Mouse (Mus musculus): ENCODE data around the gene Gucd1. TPM values are rescaled to one million over a fixed set of nuclear protein-coding genes. Genes with fewer than 3 reads are reported as not detected.
A peak's percentile ranks its signal among the peaks of the same experiment; 100 is the strongest.

Gucd1 gene
- polyA plus RNA-seq, 1 experiment from 2014 or later, result 21.1 TPM

DNA sequence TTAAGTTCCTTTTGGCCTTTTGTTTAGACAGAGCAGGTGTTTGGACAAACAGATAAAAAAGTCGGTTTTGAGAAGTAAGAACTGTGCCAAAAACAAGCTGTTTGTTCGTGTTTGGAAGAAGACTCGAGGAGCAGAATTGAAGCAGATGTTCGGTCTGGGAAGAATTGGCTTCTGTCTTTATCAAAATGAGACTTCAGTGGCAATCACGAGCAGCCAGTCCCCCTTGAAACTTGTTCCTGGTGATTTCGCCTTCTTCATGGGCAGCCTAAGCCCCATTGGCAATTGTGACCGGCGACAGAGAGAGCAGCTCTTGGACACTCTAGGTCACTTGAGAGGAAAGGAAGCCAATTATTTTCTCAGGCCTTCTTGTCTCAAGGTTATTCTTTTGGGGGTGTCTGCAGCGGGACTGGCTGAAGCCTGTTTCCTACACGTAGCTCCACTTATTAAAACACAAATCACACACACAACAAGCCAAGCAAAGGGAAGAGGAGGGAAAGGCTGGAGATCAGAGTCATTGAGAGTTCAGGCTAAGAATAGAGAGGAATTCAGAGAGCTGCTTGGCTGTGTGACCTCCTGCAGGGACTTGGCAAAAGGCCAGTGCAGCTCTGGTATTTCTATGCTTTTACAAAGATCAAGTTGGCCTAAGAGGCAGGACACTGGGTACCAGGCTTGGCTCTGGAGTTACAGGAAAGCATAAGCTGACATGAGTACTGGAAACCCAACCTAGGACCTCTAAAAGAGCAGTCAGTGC is 66.6 kb downstream of the Gucd1 start:
- Histone ChIP-seq H3K4me1 (peaks cover 12% of the 10 kb centered on the region), H3K4me3 (no peak overlapping the region), H3K9me3 (replicated peaks) (no peaks in the 10 kb centered on the region), H3K27me3 (no peaks in the 10 kb centered on the region), H3K27ac (peak overlapping the region; percentile 32; the same call in 1 of the 2 replicates), H3K9ac (no peak overlapping the region), H3K36me3 (ENCODE audit: poor library complexity, severe bottlenecking) (no peaks in the 10 kb centered on the region), H3K4me2 (no peak overlapping the region)
- ATAC-seq, result peak; percentile 55; the same call in 1 of the 2 replicates
- WGBS, result 25% methylated on average over 10 of the region's 10 CpGs

DNA sequence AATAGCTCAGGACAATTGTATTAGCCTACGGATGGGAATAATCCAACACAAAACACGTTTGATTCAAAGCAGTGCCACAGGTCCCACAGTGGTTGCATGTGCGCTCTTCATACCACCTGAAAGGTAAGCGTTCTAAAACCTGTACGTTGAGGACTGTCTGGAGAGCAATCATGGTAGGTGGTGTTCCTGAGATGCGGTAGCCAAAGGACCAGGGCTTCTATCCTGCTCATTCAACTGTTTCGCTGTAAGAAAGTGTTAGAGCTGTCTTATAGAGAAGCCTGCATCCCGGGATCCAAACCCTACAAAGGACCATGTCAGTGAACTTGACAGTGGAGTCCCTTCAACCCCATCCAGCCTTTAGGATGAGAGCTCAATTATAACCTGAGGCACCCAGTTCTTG is 67.4 kb downstream of the Gucd1 start:
- Histone ChIP-seq H3K4me3 (no peak overlapping the region), H3K4me2 (no peak overlapping the region), H3K36me3 (ENCODE audit: poor library complexity, severe bottlenecking) (no peaks in the 10 kb centered on the region), H3K27me3 (no peaks in the 10 kb centered on the region), H3K9ac (no peak overlapping the region), H3K4me1 (peaks cover 12% of the 10 kb centered on the region), H3K27ac (no peak overlapping the region), H3K9me3 (replicated peaks) (no peaks in the 10 kb centered on the region)
- no peak for ATAC-seq
- 88% methylated on average over 8 of the region's 8 CpGs for WGBS

DNA sequence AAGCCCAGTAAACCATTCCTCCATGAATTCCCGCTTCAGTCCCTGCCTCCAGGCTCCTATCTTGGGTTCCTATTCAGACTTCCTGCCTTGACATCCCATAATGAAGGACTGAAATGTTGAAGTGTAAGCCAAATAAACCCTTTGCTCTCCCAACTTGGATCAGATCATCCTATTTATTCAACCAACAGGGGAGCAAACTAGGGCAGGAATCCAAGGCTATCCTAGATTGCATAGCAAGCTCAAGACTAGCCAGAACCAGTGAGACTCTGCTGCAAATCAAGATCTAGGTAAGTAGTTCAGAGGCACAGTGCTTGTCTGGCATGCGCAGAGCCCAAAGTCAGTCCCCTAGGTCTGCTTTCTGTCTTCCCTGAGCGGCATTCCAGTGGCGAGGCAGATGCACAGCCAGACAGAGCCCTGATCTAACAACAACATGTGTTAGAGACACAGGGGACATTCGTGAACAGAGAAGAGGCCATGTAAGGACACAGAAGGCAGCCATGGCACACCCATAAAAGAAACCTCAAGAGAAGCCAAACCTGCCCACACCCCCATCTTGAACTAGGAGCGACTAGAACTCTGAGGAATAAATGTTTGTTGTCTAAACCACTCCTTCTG is 68.9 kb downstream of the Gucd1 start:
- WGBS, result 90% methylated on average over 6 of the region's 6 CpGs
- no peak overlapping the region for H3K4me3 ChIP-seq
- H3K9ac ChIP-seq, result no peak overlapping the region
- no peak overlapping the region for H3K27ac ChIP-seq
- no peaks in the 10 kb centered on the region for H3K9me3 ChIP-seq (replicated peaks)
- ATAC-seq, result no peak
- no peaks in the 10 kb centered on the region for H3K27me3 ChIP-seq
- no peaks in the 10 kb centered on the region for H3K36me3 ChIP-seq (ENCODE audit: poor library complexity, severe bottlenecking)
- peaks cover 24% of the 10 kb centered on the region for H3K4me1 ChIP-seq
- no peak overlapping the region for H3K4me2 ChIP-seq

GRCm38 (mm10) chr10:75447489-75447888 is 70.3 kb downstream of the Gucd1 start:
- Histone ChIP-seq H3K27me3 (no peaks in the 10 kb centered on the region), H3K9ac (no peak overlapping the region), H3K9me3 (replicated peaks) (no peaks in the 10 kb centered on the region), H3K27ac (no peak overlapping the region), H3K36me3 (ENCODE audit: poor library complexity, severe bottlenecking) (no peaks in the 10 kb centered on the region), H3K4me2 (no peak overlapping the region), H3K4me3 (no peak overlapping the region), H3K4me1 (peaks cover 24% of the 10 kb centered on the region)
- ATAC-seq, result no peak
- 86% methylated on average over 11 of the region's 11 CpGs for WGBS

DNA sequence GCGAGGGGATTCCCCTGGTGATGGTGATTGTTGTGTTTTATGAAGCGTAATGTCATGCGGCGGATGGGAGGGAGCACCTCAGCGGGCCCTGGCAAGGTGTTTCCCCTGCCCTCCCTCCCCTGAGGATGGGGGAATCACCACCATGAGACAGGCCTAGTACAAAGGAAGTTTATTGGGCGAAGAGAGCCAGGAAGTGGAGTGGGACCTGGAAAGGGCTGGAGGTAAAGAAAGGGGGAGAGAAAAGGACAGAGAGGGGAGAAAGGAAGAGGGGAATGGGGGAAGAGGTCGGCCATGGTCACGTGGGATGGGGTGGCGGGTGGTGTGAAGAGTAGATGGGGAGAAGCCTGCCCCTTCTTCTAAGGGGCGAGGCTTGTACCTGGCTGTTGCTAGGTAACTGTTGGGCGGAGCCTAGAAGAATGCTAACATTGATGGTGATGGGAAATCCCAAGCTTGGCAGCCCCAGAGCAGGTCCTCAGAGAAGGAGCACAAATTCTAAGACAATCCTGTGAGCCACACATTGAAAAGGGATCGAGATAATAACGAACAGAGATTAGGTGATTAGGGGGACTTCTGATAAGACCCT is 71.2 kb downstream of the Gucd1 start:
- Histone ChIP-seq H3K9ac (no peak overlapping the region), H3K4me1 (peaks cover 21% of the 10 kb centered on the region), H3K27me3 (no peaks in the 10 kb centered on the region), H3K27ac (no peak overlapping the region), H3K4me2 (no peak overlapping the region), H3K4me3 (no peak overlapping the region), H3K9me3 (replicated peaks) (no peaks in the 10 kb centered on the region), H3K36me3 (ENCODE audit: poor library complexity, severe bottlenecking) (no peaks in the 10 kb centered on the region)
- WGBS, result 71% methylated on average over 13 of the region's 13 CpGs
- no peak for ATAC-seq

DNA sequence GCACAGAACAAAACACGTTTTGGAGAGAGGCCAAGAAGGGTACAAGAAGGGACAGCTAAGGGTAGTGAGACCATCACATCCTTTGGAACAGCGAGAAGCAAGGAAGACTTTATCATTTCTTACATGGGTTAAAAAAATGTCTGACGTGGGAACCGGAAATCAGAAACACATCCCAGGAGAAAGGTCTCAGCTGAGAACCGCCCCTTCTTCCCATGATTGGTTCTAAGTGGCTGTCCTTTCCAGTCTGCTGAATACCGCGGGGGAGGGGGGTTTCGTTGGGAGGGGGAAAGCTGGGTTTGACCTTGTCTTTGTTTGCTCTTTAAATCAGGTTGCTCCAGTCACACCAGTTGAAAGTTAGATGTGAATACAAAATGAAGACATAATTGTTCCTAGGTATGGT is 72.7 kb downstream of the Gucd1 start:
- Histone ChIP-seq H3K4me1 (peaks cover 11% of the 10 kb centered on the region), H3K27ac (no peak overlapping the region; the same call in 1 of the 2 replicates), H3K4me2 (no peak overlapping the region), H3K36me3 (ENCODE audit: poor library complexity, severe bottlenecking) (no peaks in the 10 kb centered on the region), H3K27me3 (no peaks in the 10 kb centered on the region), H3K9ac (no peak overlapping the region), H3K9me3 (replicated peaks) (no peaks in the 10 kb centered on the region), H3K4me3 (no peak overlapping the region)
- whole genome bisulfite sequencing, result 60% methylated on average over 8 of the region's 8 CpGs
- no peak for ATAC-seq

DNA sequence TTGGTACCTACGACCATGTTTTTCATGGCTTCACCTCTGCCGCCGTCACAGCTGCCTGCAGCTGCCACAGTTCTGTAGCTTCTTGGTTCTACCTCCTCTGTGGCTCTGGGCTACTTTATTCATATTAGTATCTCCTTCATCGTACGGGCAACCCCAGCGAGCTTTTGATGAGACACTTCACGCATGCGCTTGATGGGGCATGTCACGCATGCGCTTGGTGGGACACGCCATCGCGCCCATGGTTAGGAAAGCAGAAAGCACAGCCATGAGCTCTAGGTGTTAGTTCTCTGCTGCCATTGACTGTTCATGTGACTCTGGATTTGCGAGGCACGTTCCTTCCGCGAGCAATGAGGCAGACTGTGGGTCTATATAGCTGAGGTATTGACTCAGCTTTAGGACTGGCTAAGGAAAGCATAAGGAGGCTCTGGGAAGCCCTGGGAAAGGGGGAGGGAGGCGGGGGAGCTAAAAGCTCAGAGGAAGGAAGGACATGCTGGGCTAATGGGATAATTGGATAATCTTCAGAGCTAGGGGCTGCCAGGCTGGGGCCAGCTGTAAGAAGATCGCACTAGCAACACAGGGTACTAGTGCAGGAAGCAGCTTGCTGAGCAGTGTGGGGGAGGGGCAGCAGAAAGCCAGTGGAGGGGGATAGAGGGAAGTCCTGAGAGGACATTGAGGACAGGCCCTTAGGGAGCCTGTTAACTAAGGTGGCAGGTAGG is 73.5 kb downstream of the Gucd1 start:
- H3K9me3 ChIP-seq (replicated peaks), result no peaks in the 10 kb centered on the region

GRCm38 (mm10) chr10:75443017-75443416 is 74.8 kb downstream of the Gucd1 start:
- no peaks in the 10 kb centered on the region for H3K27me3 ChIP-seq
- peaks cover 23% of the 10 kb centered on the region for H3K4me1 ChIP-seq
- no peak overlapping the region for H3K27ac ChIP-seq
- H3K9me3 ChIP-seq (replicated peaks), result no peaks in the 10 kb centered on the region
- ATAC-seq, result no peak
- WGBS, result 82% methylated on average over 4 of the region's 4 CpGs
- H3K4me2 ChIP-seq, result no peak overlapping the region
- H3K36me3 ChIP-seq (ENCODE audit: poor library complexity, severe bottlenecking), result no peaks in the 10 kb centered on the region
- no peak overlapping the region for H3K4me3 ChIP-seq
- no peak overlapping the region for H3K9ac ChIP-seq

More for the DNA sequence above, 73.5 kb downstream of the Gucd1 start:
- Histone ChIP-seq H3K4me3 (no peak overlapping the region), H3K4me1 (peaks cover 13% of the 10 kb centered on the region), H3K36me3 (ENCODE audit: poor library complexity, severe bottlenecking) (no peaks in the 10 kb centered on the region), H3K27me3 (no peaks in the 10 kb centered on the region), H3K9ac (no peak overlapping the region), H3K4me2 (no peak overlapping the region), H3K27ac (peak overlapping the region; percentile 48; the same call in 1 of the 2 replicates)
- peak; percentile 83 for ATAC-seq
- WGBS, result 72% methylated on average over 19 of the region's 19 CpGs

DNA sequence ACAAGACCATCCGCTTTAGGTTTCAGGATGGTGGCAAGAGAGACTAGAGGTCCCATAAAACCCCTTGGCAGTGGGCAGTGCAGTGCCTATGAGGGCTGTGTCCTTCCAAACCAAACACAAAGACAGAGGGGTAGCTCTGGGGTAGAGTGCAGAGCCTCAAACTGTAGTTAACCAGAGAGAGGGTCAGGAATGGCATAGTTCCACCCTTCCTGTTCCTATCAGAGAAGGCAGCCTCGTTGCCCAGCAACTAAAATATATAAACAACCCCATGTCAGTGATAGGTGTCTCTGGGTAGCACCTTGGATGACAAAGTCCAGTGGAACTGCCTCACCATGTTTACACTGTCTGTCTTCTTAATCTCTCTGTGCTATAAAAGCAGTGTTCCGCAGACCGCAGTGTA is 76.0 kb downstream of the Gucd1 start:
- Histone ChIP-seq H3K9me3 (replicated peaks) (no peaks in the 10 kb centered on the region), H3K36me3 (ENCODE audit: poor library complexity, severe bottlenecking) (no peaks in the 10 kb centered on the region), H3K4me1 (peaks cover 28% of the 10 kb centered on the region), H3K27me3 (no peaks in the 10 kb centered on the region), H3K4me2 (no peak overlapping the region), H3K27ac (no peak overlapping the region), H3K4me3 (no peak overlapping the region), H3K9ac (no peak overlapping the region)
- ATAC-seq, result no peak
- 89% methylated on average over 4 of the region's 4 CpGs for WGBS

GRCm38 (mm10) chr10:75440756-75441155 is 77.0 kb downstream of the Gucd1 start:
- Histone ChIP-seq H3K4me3 (no peak overlapping the region), H3K9ac (no peak overlapping the region), H3K4me1 (peaks cover 28% of the 10 kb centered on the region), H3K36me3 (ENCODE audit: poor library complexity, severe bottlenecking) (no peaks in the 10 kb centered on the region), H3K27me3 (no peaks in the 10 kb centered on the region), H3K27ac (no peak overlapping the region), H3K4me2 (no peak overlapping the region), H3K9me3 (replicated peaks) (no peaks in the 10 kb centered on the region)
- WGBS, result 88% methylated on average over 3 of the region's 3 CpGs
- no peak for ATAC-seq

DNA sequence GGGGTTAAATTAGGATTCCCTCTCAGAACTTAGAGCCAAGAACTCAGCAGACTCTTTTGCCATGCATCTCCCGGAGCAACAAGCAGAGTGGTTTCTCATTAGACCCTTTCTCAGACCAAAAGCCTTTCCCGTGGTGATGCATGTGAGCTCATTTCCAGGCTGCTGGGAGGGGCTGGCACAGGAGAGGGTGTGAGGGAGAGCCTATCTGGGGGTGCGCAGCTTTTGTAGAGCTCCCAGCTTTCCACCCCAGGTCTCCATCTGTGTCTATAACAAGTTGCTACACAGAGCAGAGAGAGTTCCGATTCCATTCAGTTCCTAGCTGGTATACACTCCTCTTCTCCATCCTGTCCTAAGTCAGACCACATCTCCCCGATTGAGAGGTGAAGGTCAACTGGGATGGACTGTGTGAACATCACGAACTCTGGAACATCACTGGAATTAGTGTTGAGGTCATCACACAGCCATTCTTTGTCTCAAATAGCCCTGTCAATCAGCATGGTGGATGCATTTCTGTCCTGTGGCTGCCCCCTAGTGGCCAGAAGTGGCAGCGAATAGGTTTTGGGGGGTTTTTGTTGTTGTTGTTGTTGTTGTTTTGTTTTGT is 78.5 kb downstream of the Gucd1 start:
- Histone ChIP-seq H3K4me2 (no peak overlapping the region), H3K36me3 (ENCODE audit: poor library complexity, severe bottlenecking) (no peaks in the 10 kb centered on the region), H3K4me1 (peaks cover 19% of the 10 kb centered on the region), H3K4me3 (no peak overlapping the region), H3K9ac (no peak overlapping the region), H3K9me3 (replicated peaks) (no peaks in the 10 kb centered on the region), H3K27me3 (no peaks in the 10 kb centered on the region), H3K27ac (peak overlapping the region; percentile 66)
- peak; percentile 57 for ATAC-seq
- 39% methylated on average over 7 of the region's 7 CpGs for WGBS

Measured in forebrain, embryonic 13.5 days (tissue).